Mouse (Mus musculus) heart, adult 9 months (tissue): ENCODE results near the gene Trim56.

Experiments
- DNase-seq, 2 experiments: peaks; one replicate each; pipeline ENCODE4 v3.0.0; 2022; ENCODE audit warnings: low spot score in 2 of 2

The Trim56 gene

DNA sequence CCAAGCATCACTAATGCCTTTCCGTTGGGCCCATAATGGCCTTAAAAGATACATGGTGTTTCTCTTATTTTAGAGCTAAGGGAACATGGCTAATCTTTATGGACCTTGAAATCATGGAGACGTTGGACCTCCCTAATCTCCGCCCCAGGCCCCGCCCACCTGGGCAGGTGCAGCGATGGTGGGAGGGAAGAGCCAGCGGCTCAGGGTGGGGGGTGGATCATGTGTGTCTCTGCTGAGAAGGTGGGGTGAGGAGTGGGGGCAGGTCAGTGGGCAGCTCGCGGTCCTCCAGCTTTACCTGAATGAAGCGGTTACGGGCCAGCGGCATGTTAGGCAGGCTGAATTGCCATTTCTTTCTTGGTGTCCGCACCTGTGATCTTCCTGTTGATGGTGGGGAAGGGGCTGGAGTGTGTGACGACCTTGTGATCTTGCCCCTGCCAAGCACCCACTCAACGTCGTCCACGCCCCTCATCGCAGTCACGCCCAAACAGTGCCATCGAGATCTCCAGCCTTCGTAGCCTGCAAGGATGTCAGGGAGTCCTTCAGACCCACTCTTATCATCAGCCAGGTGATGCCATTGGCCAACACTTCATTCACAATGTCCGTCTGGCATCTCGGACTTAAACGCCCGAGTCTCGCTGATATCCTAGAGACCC, 5.9 kb downstream of the Trim56 start:
- DNase-seq = no peak

DNA sequence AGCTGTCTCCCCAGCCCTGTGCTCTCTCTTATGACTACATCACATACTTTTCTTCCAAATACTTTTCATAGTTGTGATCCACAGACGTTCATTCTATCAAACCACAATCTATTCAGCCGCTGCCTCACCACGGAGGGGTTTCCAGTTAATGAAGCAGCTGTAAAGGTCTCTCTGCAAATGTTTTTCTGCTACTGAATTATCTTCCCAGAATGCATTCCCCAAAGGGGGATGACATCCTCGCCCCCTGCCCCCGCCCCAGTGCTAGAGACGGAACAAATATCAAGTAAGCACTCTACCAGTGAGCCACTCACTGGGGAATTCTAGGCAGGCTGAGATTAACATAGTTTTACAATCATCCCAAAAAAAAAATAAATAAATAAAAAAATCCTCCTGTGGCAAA, 7.9 kb downstream of the Trim56 start:
- DNase-seq = no peak

DNA sequence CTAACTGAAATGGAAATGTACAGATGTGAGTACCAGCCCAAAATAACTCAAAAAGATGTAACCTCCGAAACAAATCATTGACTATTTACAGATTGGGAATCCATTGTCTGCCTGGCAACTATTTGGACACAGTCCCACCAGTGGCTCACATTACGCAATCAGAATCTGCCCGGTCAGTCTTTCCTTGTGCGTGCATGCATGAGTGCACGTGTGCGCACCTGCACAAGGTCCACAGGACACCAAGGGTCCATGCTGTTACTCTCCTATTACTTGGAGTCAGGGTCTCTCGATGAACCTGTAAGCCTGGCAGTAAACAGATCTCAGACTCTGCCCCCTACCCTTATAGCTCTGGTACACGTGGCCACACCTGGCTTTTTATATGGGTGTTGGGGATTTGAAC, 8.3 kb downstream of the Trim56 start:
- DNase-seq = no peak

- peak; percentile 45 to 83 for DNase-seq
Measured at GRCm38 (mm10) chr5:137107024-137107423, 9.0 kb downstream of the Trim56 start.

GRCm38 (mm10) chr5:137106434-137106833, 9.6 kb downstream of the Trim56 start:
- DNase-seq = peak; percentile 48 to 62

DNA sequence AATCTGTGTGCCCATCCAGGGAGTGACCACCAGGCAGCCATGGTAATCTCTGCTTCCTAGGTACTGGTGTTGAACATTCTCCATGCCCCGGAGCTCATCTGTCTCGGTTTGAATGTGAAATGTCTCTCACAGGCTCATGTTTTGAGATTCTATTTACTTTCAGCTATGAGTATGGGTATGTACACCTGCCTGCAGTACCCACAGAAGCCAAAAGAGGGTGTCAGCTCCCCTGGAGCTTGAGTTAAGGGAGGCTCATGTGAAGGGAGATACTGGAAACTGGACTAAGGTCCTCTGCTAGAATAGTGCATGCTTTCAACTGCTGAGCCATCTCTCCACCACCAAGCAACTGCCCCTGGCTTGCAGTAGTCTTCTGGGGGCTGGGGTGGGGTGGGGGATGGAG, 12.0 kb downstream of the Trim56 start:
- no peak for DNase-seq

- DNase-seq = peak; percentile 84 to 87
Measured at GRCm38 (mm10) chr5:137102575-137103522, 13.2 kb downstream of the Trim56 start.

- DNase-seq = no peak
Measured at GRCm38 (mm10) chr5:137102078-137102477, 13.9 kb downstream of the Trim56 start.

DNA sequence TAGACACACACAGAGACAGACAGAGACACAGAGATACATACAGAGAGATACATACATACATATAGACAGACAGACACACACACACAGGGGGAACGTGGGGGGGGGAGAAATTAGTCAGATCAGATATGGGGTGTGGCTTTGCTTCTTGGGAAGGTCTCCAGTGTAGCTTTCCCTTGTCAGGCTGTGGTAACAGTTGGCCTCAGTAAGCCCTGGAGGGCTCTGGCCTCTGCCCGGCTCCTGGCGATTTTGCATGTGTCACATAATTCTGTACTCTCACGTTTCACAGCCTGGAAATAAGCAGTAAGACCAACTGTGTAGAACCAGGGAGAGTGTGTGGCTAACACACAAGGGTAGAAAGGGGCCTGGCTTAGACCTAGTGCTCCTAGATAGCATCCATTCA, 15.3 kb downstream of the Trim56 start:
- no peak for DNase-seq

DNA sequence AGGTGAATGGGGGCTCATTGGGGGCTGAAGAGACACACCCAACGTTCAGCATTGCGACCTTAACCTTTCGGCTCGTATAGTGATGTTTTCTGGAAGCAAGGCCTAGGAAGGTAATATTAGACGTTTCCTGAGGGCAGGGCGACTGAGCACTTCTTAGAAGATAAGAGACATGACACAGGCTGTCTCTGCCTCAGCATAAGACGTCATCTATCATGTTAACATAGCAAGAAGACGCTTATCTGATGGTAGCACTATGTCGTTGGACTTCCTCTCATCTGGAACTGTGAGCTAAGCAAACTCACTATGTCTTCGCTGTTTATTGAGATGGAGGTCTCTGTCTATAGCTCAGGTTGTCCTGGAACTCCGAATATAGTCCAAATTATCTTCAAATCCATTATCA, 17.6 kb downstream of the Trim56 start:
- DNase-seq = no peak

GRCm38 (mm10) chr5:137096037-137096436, 20.0 kb downstream of the Trim56 start:
- peak; percentile 65 to 72 for DNase-seq

- no peak for DNase-seq
Measured at GRCm38 (mm10) chr5:137095135-137095534, 20.9 kb downstream of the Trim56 start.

DNA sequence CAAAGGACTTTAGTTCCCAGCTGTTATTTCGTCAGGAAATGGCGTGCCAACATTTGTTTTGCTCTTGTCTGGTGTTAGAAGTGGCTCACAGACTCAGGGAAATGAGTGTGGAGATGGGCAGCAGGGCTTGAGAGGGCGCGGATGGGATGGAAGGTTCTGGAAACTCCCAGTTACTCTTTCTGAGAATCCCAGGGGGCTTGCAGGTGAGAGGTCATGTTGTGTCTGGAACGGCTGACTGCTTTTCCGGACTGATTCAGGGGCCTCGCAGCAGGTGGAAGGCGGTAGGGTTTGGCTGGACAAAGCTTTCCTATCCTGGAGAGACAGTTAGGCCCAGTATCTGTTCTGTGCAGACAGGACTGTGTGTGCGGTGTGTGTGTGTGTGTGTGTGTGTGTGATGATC, 22.3 kb downstream of the Trim56 start:
- DNase-seq = peak; percentile 56 to 57

GRCm38 (mm10) chr5:137091560-137091959, 24.4 kb downstream of the Trim56 start:
- no peak for DNase-seq

DNA sequence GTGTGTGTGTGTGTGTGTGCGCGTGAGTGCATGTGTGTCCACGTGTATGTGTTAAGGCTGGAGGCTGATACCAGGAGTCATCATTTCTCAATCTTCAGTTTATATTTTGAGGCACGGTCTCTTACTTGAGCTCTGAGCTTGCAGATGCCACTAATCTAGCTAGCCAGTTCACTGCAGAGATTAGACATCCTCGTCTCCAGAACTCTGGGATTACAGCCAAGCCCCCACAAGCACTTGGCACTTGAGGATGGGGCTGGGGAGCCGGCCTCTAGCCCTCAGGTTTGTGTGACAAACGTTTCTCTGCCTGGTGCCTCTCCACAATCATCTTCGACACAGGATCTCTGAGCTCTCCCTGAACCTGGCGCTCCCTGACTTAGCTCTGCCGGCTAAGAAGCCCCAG, 25.1 kb downstream of the Trim56 start:
- no peak for DNase-seq

- DNase-seq = peak; percentile 71 to 81
Measured at GRCm38 (mm10) chr5:137087410-137087809, 28.6 kb downstream of the Trim56 start.

DNA sequence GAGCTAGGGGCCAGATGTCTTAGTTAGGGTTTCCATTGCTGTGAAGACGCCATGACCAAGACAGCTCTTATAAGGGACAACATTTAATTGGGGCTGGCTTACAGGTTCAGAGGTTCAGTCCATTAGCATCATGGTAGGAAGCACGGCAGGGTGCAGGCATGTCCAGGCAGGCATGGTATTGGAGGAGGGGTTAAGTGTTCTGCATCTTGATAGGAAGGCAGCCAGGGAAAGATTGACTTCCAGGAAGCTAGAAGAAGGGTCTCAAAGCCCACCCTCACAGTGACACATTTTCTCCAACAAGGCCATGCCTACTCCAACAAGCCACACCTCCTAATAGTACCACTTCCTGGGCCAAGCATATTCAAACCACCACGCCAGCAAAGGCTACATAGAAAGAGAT, 30.3 kb downstream of the Trim56 start:
- no peak for DNase-seq

DNA sequence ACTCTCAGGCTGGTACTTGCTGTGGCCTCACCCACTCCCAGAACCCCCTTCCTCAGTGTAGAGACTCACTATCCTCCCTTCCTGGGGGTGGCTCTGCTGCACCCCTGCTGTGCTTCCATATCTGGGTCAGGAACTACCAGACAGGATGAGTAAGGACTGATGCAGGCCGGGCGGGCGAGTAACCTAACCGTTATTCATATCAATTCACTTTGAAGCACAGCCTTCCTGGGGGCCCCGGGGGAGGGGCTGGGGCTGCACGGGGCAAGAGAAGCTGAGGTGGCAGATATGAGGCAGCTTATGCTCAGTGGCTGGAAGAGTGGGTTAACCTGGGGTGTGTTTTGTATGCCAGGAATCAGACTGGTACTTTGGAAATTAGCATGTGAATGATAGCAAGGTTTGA, 31.0 kb downstream of the Trim56 start:
- no peak for DNase-seq

GRCm38 (mm10) chr5:137083051-137083450, 33.0 kb downstream of the Trim56 start:
- DNase-seq = no peak

- peak; percentile 61 to 77 for DNase-seq
Measured at GRCm38 (mm10) chr5:137079849-137080248, 36.2 kb downstream of the Trim56 start.

GRCm38 (mm10) chr5:137078616-137079015, 37.4 kb downstream of the Trim56 start:
- peak in 1 of 2 experiments; percentile 47 for DNase-seq

- DNase-seq = no peak
Measured at GRCm38 (mm10) chr5:137078041-137078440, 38.0 kb downstream of the Trim56 start.

DNA sequence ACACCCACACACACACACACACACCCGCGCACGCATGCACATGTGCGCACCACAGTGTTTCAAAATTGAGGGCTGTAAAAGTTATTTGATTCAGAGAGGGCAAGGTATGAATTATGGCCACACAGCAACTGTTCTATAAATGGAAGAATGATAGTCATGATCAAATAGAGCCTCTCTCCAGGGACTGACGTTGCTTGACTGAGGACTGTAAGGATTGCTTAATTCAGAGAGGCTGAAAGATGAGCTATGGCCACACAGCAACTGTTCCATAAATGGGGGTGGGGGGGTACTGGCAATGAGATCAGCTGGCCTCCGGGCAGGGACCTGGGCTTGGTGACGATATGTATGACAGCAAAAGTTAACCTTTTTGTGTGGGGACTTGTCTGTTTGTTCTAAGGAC, 38.8 kb downstream of the Trim56 start:
- no peak for DNase-seq
